In the genomic region with DNA sequence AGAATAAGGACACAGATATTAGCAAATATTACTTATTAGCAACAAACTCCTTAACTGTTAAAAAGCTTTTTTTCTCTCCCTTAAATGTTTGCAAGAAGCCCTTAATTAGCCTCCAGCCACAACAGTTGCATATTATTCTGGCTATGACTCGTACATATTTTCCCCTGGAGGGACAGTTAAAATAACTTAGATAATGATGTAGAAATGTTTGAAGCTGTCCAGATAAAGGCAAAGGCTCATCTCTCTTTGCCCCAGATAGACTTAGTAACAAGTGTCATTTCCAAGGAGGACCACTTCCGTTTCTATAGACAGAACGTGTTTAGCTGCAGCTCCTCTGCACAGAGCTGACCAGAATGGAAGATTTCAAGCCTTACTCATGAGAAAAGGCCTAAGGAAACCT, we compare ENCODE assay signal across 25 mouse cellular contexts.
"Had no signal": no experiment of that assay in that cellular context is flagged by ENCODE, and none has a peak within 500 bp of the region (broad histone marks: within the 10 kb centered on the region; RNA-seq: fewer than 3 reads in every experiment).

No protein-coding gene starts in this region.

- H3K4me2 ChIP-seq: heart, embryonic 12.5 days; hindbrain, embryonic 13.5 days; hindbrain, embryonic 15.5 days; intestine, embryonic 15.5 days; kidney, embryonic 15.5 days; limb, embryonic 13.5 days; limb, embryonic 15.5 days; liver, embryonic 12.5 days had no signal

- H3K4me3 ChIP-seq: gastrocnemius, adult 2 months; heart, adult 2 months; heart, embryonic 12.5 days; hindbrain, embryonic 13.5 days; hindbrain, embryonic 15.5 days; intestine, embryonic 15.5 days; kidney, embryonic 15.5 days; limb, embryonic 13.5 days; limb, embryonic 15.5 days; liver, embryonic 12.5 days had no signal

- H3K9me3 ChIP-seq: heart, embryonic 12.5 days; hindbrain, embryonic 13.5 days; hindbrain, embryonic 15.5 days; intestine, embryonic 15.5 days; kidney, embryonic 15.5 days; limb, embryonic 13.5 days; limb, embryonic 15.5 days; liver, embryonic 12.5 days had no signal

- H3K36me3 ChIP-seq: heart, embryonic 12.5 days; hindbrain, embryonic 13.5 days; hindbrain, embryonic 15.5 days; intestine, embryonic 15.5 days; kidney, embryonic 15.5 days; limb, embryonic 13.5 days; limb, embryonic 15.5 days; liver, embryonic 12.5 days had no signal

- H3K4me1 ChIP-seq: hindbrain, embryonic 13.5 days; intestine, embryonic 15.5 days; limb, embryonic 13.5 days; limb, embryonic 15.5 days had no signal

- H3K27ac ChIP-seq: gastrocnemius, adult 2 months; heart, adult 2 months; hindbrain, embryonic 13.5 days; hindbrain, embryonic 15.5 days; hindbrain, postnatal 0 days; intestine, embryonic 15.5 days; kidney, embryonic 15.5 days; kidney, postnatal 0 days; limb, embryonic 13.5 days; limb, embryonic 15.5 days; liver, embryonic 12.5 days; liver, embryonic 14.5 days had no signal

- H3K9ac ChIP-seq: heart, embryonic 12.5 days; hindbrain, embryonic 13.5 days; hindbrain, embryonic 15.5 days; intestine, embryonic 15.5 days; kidney, embryonic 15.5 days; limb, embryonic 13.5 days; limb, embryonic 15.5 days; liver, embryonic 12.5 days; liver, embryonic 14.5 days had no signal

- DNase-seq: gastrocnemius, adult 2 months; gastrocnemius, postnatal 10 days; gastrocnemius, postnatal 25 days; heart, adult 2 months; heart, postnatal 14 days; heart, postnatal 36 days; kidney, adult 18-20 months; kidney, adult 8-10 months; kidney, postnatal 14 days; kidney, postnatal 36 days; layer of hippocampus, adult 9-11 months; layer of hippocampus, postnatal 36 days; left cerebral cortex, postnatal 4 days had no signal

- H3K27me3 ChIP-seq: heart, embryonic 12.5 days; hindbrain, embryonic 13.5 days; hindbrain, embryonic 15.5 days; intestine, embryonic 15.5 days; kidney, embryonic 15.5 days; limb, embryonic 13.5 days; limb, embryonic 15.5 days; liver, embryonic 12.5 days had no signal

- ATAC-seq: hindbrain, postnatal 0 days; intestine, embryonic 15.5 days; intestine, postnatal 0 days; liver, embryonic 12.5 days had no signal
